Mouse (Mus musculus) liver, postnatal 0 days (tissue): ENCODE measurements around the gene Nrxn1.

ENCODE experiments used
- CTCF ChIP-seq: sonication (generic); IDR thresholded peaks from 2 replicates; pipeline ENCODE4 v1.5.1; 2016; ENCODE audit warnings: antibody characterized with exemption, low read depth
- EP300 ChIP-seq: IDR thresholded peaks from 2 replicates; pipeline ENCODE4 v1.6.1; 2016; ENCODE audit warnings: antibody characterized with exemption, low read depth, mild to moderate bottlenecking

DNA sequence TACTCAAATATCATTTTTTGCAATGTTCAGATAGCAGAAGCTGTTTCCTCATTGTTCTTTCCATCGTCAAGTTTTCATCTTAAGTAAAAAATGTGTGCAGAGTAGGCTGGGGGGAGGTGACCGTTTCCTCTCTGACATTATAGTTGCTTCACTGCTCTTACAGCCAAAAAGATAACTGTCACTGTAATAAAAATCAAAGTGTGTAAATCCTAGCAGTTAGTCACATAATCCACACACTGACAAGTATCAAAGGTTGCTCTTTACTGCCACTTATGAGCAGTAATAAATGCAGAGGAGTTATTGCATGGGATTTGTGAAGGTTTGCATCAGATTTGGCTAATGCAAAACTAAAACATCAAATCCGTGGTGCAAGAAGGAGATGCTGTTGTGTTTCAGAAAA, 1032.7 kb downstream of the Nrxn1 start:
- TF ChIP-seq EP300 (no peak), CTCF (no peak)
